Mouse (Mus musculus) MEL (cell line): ENCODE results near the gene Col6a4. TPM values are rescaled to one million over a fixed set of nuclear protein-coding genes. Genes with fewer than 3 reads are reported as not detected.

ENCODE experiments used
- DNase-seq: peaks from one replicate; pipeline ENCODE4 v3.0.0; 2011; ENCODE audit warnings: low read depth, low spot score
- H3K27ac ChIP-seq: 2 replicates; pipeline ENCODE4 v1.5.1; 2012; ENCODE audit warnings: low read depth, mild to moderate bottlenecking, control low read depth, low read length, moderate library complexity; ENCODE audit not compliant: control insufficient read depth
- H3K27me3 ChIP-seq, 2 experiments: fragments of 150-350 bp in 1 of 2; sonication (generic) in 1 of 2; 2 replicates each; pipeline ENCODE4 v1.6.1; 2012; ENCODE audit warnings: low read length in 2 of 2, mild to moderate bottlenecking in 2 of 2, improper control_type of control experiment in 1 of 2, moderate library complexity in 1 of 2; ENCODE audit not compliant: insufficient read depth in 2 of 2, control insufficient read depth in 1 of 2
- H3K36me3 ChIP-seq, 2 experiments: 2 replicates each; pipeline ENCODE4 v1.6.1; 2012 to 2014; ENCODE audit warnings: low read length in 2 of 2, improper control_type of control experiment in 1 of 2, inconsistent platforms in 1 of 2, mild to moderate bottlenecking in 1 of 2; ENCODE audit not compliant: insufficient read depth in 2 of 2, control insufficient read depth in 1 of 2
- H3K4me1 ChIP-seq, 2 experiments: fragments of 150-350 bp in 1 of 2; sonication (generic) in 1 of 2; 2 replicates each; pipeline ENCODE4 v1.6.1; 2012; ENCODE audit warnings: low read length in 2 of 2, improper control_type of control experiment in 1 of 2, mild to moderate bottlenecking in 1 of 2; ENCODE audit not compliant: insufficient read depth in 2 of 2, control insufficient read depth in 1 of 2
- H3K4me3 ChIP-seq, 2 experiments: fragments of 150-350 bp in 1 of 2; sonication (generic) in 1 of 2; 2 replicates each; pipeline ENCODE4 v1.5.1; 2012; ENCODE audit warnings: low read depth in 2 of 2, low read length in 2 of 2, mild to moderate bottlenecking in 2 of 2, moderate library complexity in 2 of 2, control low read depth in 1 of 2, improper control_type of control experiment in 1 of 2; ENCODE audit not compliant: control insufficient read depth in 1 of 2, insufficient read depth in 1 of 2
- H3K79me2 ChIP-seq: 2 replicates; pipeline ENCODE4 v1.6.1; 2012; ENCODE audit warnings: mild to moderate bottlenecking, low read length, moderate library complexity; ENCODE audit not compliant: control insufficient read depth, poor library complexity, insufficient read depth
- H3K9ac ChIP-seq: 2 replicates; pipeline ENCODE4 v1.6.1; 2012; ENCODE audit warnings: low read depth, mild to moderate bottlenecking, control low read depth, low read length, moderate library complexity; ENCODE audit not compliant: control insufficient read depth, poor library complexity, severe bottlenecking
- H3K9me3 ChIP-seq: fragments of 150-350 bp; sonication (generic); replicated peaks from 2 replicates; pipeline ENCODE4 v1.6.1; 2012; ENCODE audit warnings: mild to moderate bottlenecking, low read length, improper control_type of control experiment, moderate library complexity; ENCODE audit not compliant: insufficient read depth
- BHLHE40 ChIP-seq: IDR thresholded peaks from 2 replicates; pipeline ENCODE4 v1.6.1; 2012; ENCODE audit warnings: low read depth, mild to moderate bottlenecking, inconsistent platforms, low read length, improper control_type of control experiment, borderline replicate concordance
- CHD2 ChIP-seq: IDR thresholded peaks from 2 replicates; pipeline ENCODE4 v1.6.1; 2011; ENCODE audit warnings: low read length, improper control_type of control experiment
- E2F4 ChIP-seq: IDR thresholded peaks from 2 replicates; pipeline ENCODE4 v1.6.1; 2011; ENCODE audit warnings: low read depth, low read length, improper control_type of control experiment, borderline replicate concordance
- EP300 ChIP-seq, 2 experiments: IDR thresholded peaks; 2 replicates each; pipeline ENCODE4 v1.6.1; 2011; ENCODE audit warnings: improper control_type of control experiment in 2 of 2, low read length in 2 of 2, low read depth in 1 of 2, mild to moderate bottlenecking in 1 of 2
- ETS1 ChIP-seq: IDR thresholded peaks from 2 replicates; pipeline ENCODE4 v1.6.1; 2012; ENCODE audit warnings: low read depth, mild to moderate bottlenecking, inconsistent platforms, low read length, improper control_type of control experiment, moderate library complexity
- GATA1 ChIP-seq: IDR thresholded peaks from 2 replicates; pipeline ENCODE4 v1.6.1; 2011; ENCODE audit warnings: low read depth, low read length, improper control_type of control experiment
- JUND ChIP-seq: IDR thresholded peaks from 2 replicates; pipeline ENCODE4 v1.6.1; 2011; ENCODE audit warnings: low read depth, mild to moderate bottlenecking, improper control_type of control experiment, low read length
- MAFK ChIP-seq: IDR thresholded peaks from 2 replicates; pipeline ENCODE4 v1.6.1; 2011; ENCODE audit warnings: low read depth, mild to moderate bottlenecking, low read length, improper control_type of control experiment, borderline replicate concordance
- MAX ChIP-seq: IDR thresholded peaks from 2 replicates; pipeline ENCODE4 v1.6.1; 2011; ENCODE audit warnings: low read length, improper control_type of control experiment
- MEF2A ChIP-seq: IDR thresholded peaks from 2 replicates; pipeline ENCODE4 v1.6.1; 2014; ENCODE audit warnings: low read depth, mild to moderate bottlenecking, inconsistent platforms, low read length, improper control_type of control experiment; ENCODE audit not compliant: poor library complexity, insufficient replicate concordance, severe bottlenecking; ENCODE audit errors: extremely low read depth
- POLR2A ChIP-seq, 2 experiments: IDR thresholded peaks; 2 replicates each; pipeline ENCODE4 v1.6.1; 2011 to 2012; ENCODE audit warnings: low read length in 2 of 2, mild to moderate bottlenecking in 2 of 2, control low read depth in 1 of 2, improper control_type of control experiment in 1 of 2, low read depth in 1 of 2, moderate library complexity in 1 of 2; ENCODE audit not compliant: control insufficient read depth in 1 of 2, insufficient read depth in 1 of 2, poor library complexity in 1 of 2
- POLR2AphosphoS2 ChIP-seq: IDR thresholded peaks from 2 replicates; pipeline ENCODE4 v1.6.1; 2011; ENCODE audit warnings: low read length, improper control_type of control experiment
- RAD21 ChIP-seq: IDR thresholded peaks from 2 replicates; pipeline ENCODE4 v1.6.1; 2011; ENCODE audit warnings: mild to moderate bottlenecking, low read depth, low read length, improper control_type of control experiment
- SIN3A ChIP-seq: IDR thresholded peaks from 2 replicates; pipeline ENCODE4 v1.6.1; 2012; ENCODE audit warnings: low read length, improper control_type of control experiment, inconsistent platforms
- SMC3 ChIP-seq: IDR thresholded peaks from 2 replicates; pipeline ENCODE4 v1.6.1; 2011; ENCODE audit warnings: low read depth, low read length, improper control_type of control experiment
- TAL1 ChIP-seq: IDR thresholded peaks from 2 replicates; pipeline ENCODE4 v1.6.1; 2012; ENCODE audit warnings: mild to moderate bottlenecking, inconsistent platforms, low read length, moderate library complexity, mixed read lengths
- USF2 ChIP-seq, 2 experiments: IDR thresholded peaks; 2 replicates each; pipeline ENCODE4 v1.6.1; 2011 to 2012; ENCODE audit warnings: improper control_type of control experiment in 2 of 2, low read length in 2 of 2, borderline replicate concordance in 1 of 2, inconsistent platforms in 1 of 2, low read depth in 1 of 2, mild to moderate bottlenecking in 1 of 2; ENCODE audit not compliant: insufficient read depth in 1 of 2
- ZMIZ1 ChIP-seq: IDR thresholded peaks from 2 replicates; pipeline ENCODE4 v1.6.1; 2012; ENCODE audit warnings: low read depth, mild to moderate bottlenecking, inconsistent platforms, low read length, improper control_type of control experiment, moderate library complexity
- polyA plus RNA-seq, 2 experiments: library from polyadenylated mRNA; stranded (reverse) in 1 of 2; unstranded in 1 of 2; fragments of >175 nt in 1 of 2; fragments of >200 nt in 1 of 2; gene quantifications; 2 replicates each; pipeline versions ENCODE4 v1.2.1 to v1.2.4; 2012; ENCODE audit warnings: low replicate concordance in 2 of 2, low read depth in 1 of 2; ENCODE audit not compliant: insufficient read length in 2 of 2, insufficient read depth in 1 of 2, missing spikeins in 1 of 2
- total RNA-seq: library from RNA; depleted of rRNA; stranded (reverse); fragments of 300-350 nt; gene quantifications from 2 replicates; pipeline ENCODE4 v1.2.3, GENCODE M21; 2012

Gene Col6a4
- total and polyA plus RNA-seq, 3 experiments = not detected

DNA sequence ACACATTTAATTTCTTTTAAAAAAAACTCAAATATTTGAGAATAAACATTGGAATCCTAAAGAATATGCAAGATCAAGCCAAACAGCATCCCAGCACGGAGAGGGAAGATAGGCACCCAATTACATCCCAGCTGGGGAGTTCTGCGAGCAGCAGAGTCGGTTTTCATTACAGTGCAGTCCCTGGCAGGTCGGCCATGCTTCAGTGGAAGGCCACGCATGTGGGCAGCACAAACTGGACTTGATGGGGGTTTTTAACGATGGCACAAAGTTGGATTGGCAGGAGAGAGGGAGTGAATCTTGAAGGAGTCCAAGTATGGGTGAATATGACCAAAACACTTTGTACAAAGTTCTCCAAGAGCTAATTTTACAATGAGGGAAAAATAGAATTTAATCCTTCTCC is 106.5 kb downstream of the Col6a4 start:
- no peak overlapping the region for H3K9ac ChIP-seq
- TF ChIP-seq RAD21 = no peak
- TF ChIP-seq SIN3A = no peak
- no peak for TF ChIP-seq CHD2
- TF ChIP-seq SMC3 = no peak
- no peak for TF ChIP-seq EP300 (IDR thresholded peaks at IDR 0.05; ENCODE audit: low read depth in 1 of 2, low read length in 2 of 2)
- no peak for TF ChIP-seq TAL1
- TF ChIP-seq POLR2AphosphoS2 = no peak
- TF ChIP-seq E2F4 = no peak
- no peak for TF ChIP-seq USF2 (IDR thresholded peaks at IDR 0.05; ENCODE audit: borderline replicate concordance in 1 of 2, insufficient read depth in 1 of 2, low read depth in 1 of 2, low read length in 2 of 2)
- TF ChIP-seq POLR2A (IDR thresholded peaks at IDR 0.05; ENCODE audit: control insufficient read depth in 1 of 2, insufficient read depth in 1 of 2, low read depth in 1 of 2, low read length in 2 of 2, poor library complexity in 1 of 2) = no peak
- TF ChIP-seq BHLHE40 = no peak
- TF ChIP-seq JUND = no peak
- TF ChIP-seq MEF2A = no peak
- no peak for TF ChIP-seq ETS1
- TF ChIP-seq, all 39 proteins: peak for 0
- no peaks in the 10 kb centered on the region for H3K9me3 ChIP-seq
- no peak for DNase-seq
- no peak overlapping the region for H3K27ac ChIP-seq
- H3K36me3 ChIP-seq = no peaks in the 10 kb centered on the region
- no peak overlapping the region for H3K4me3 ChIP-seq
- H3K79me2 ChIP-seq = no peaks in the 10 kb centered on the region
- H3K27me3 ChIP-seq = no peaks in the 10 kb centered on the region
- no peaks in the 10 kb centered on the region for H3K4me1 ChIP-seq

DNA sequence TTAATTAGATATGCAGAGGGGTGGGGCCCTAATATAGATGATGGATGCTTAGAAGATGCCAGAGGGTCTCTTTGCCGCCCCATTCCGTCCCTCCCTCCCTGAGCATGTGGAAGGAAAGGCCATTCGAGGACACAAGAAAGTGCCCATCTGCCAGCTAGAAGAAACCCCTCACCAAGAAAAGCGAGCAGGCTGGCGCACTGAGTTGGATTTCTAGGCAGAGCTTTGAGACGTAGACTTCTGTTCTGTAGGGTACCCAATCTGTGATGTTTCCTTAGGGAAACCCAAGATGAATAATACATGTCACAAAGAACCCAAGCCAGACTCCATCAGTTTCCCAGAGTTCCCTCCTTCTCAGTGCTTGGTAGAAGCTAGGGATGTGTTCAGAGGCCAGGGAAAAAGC is 107.1 kb downstream of the Col6a4 start:
- Histone ChIP-seq H3K9me3 (no peaks in the 10 kb centered on the region), H3K9ac (no peak overlapping the region), H3K4me3 (no peak overlapping the region), H3K27ac (no peak overlapping the region), H3K79me2 (no peaks in the 10 kb centered on the region), H3K4me1 (no peaks in the 10 kb centered on the region), H3K36me3 (no peaks in the 10 kb centered on the region), H3K27me3 (no peaks in the 10 kb centered on the region)
- no peak for TF ChIP-seq CHD2
- TF ChIP-seq GATA1 = no peak
- no peak for TF ChIP-seq POLR2A (IDR thresholded peaks at IDR 0.05; ENCODE audit: control insufficient read depth in 1 of 2, insufficient read depth in 1 of 2, low read depth in 1 of 2, low read length in 2 of 2, poor library complexity in 1 of 2)
- no peak for TF ChIP-seq MAX
- no peak for TF ChIP-seq BHLHE40
- TF ChIP-seq ZMIZ1 = no peak
- no peak for TF ChIP-seq USF2 (IDR thresholded peaks at IDR 0.05; ENCODE audit: borderline replicate concordance in 1 of 2, insufficient read depth in 1 of 2, low read depth in 1 of 2, low read length in 2 of 2)
- no peak for TF ChIP-seq MAFK
- DNase-seq = no peak
